Comparison of ENCODE assay signal across 42 mouse cellular contexts in the genomic region with DNA sequence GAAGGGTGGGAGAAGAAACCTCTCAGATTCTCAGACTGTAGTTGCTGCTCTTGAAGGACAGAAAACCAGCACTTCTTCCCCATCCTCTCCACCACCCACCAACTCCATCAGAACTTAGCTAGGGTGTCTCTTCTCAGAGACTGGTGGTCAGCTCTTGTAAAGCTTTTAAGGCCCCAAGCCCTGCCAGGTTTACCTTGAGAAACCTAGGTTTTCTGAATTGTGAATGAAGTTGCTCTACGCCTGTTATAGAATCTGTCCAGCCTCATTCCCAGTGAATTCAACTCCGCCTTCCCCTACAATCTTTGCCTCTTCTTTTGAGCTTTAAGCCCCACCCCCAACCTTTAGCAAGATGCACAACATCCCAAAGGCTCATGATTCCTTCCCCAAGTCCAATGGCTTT. TPM values are rescaled to one million over a fixed set of nuclear protein-coding genes. Genes with fewer than 3 reads are reported as not detected.
DNase-seq lines count a peak whose midpoint lies in the region; ATAC-seq lines count a peak whose summit lies in the region.
"Had no signal": no experiment of that assay in that cellular context is flagged by ENCODE, and none has a peak within 500 bp of the region (broad histone marks: within the 10 kb centered on the region; RNA-seq: fewer than 3 reads in every experiment).

No protein-coding gene starts in this region.

- intact Hi-C loops in gastrocnemius, postnatal 14 days (cut with DNase I; ENCODE audit: low total_unique reads) = no loop called here

- no peaks in the 10 kb centered on the region for H3K9me3 ChIP-seq in kidney, embryonic 14.5 days (ENCODE audit: control insufficient read depth, low read length)
- no peaks in the 10 kb centered on the region for H3K9me3 ChIP-seq in neural tube, embryonic 12.5 days
- H3K9me3 ChIP-seq in neural tube, embryonic 15.5 days (replicated peaks) = no peaks in the 10 kb centered on the region
- H3K9me3 ChIP-seq: embryonic facial prominence, embryonic 15.5 days; forebrain, embryonic 12.5 days; heart, embryonic 13.5 days; liver, embryonic 13.5 days had no signal

- peak overlapping the region; percentile 6; the same call in 1 of the 2 replicates for H3K4me3 ChIP-seq in kidney, embryonic 14.5 days (ENCODE audit: low read length)
- H3K4me3 ChIP-seq in neural tube, embryonic 12.5 days = no peak overlapping the region
- H3K4me3 ChIP-seq in neural tube, embryonic 15.5 days (replicated peaks) = no peak overlapping the region
- H3K4me3 ChIP-seq: embryonic facial prominence, embryonic 15.5 days; forebrain, embryonic 12.5 days; heart, embryonic 13.5 days; liver, embryonic 13.5 days had no signal

- ATAC-seq in kidney, embryonic 14.5 days (ENCODE audit: low FRiP score, low TSS enrichment) = no peak
- no peak for ATAC-seq in neural tube, embryonic 12.5 days (ENCODE audit: low FRiP score, low read depth)
- ATAC-seq in neural tube, embryonic 15.5 days (ENCODE audit: low FRiP score) = no peak
- no peak for ATAC-seq in megakaryocyte, adult 5-6 weeks (ENCODE audit: poor library complexity, severe bottlenecking)
- no peak for ATAC-seq in megakaryocyte progenitor cell, adult 5-6 weeks (replicated peaks; ENCODE audit: poor library complexity)
- ATAC-seq: forebrain, postnatal 0 days; hindbrain, embryonic 16.5 days; intestine, embryonic 16.5 days; lung, postnatal 0 days; midbrain, embryonic 16.5 days had no signal

- WGBS in kidney, embryonic 14.5 days = 34% methylated on average over 2 of the region's 2 CpGs
- WGBS in neural tube, embryonic 12.5 days = 13% methylated on average over 2 of the region's 2 CpGs
- WGBS in neural tube, embryonic 15.5 days = 21% methylated on average over 2 of the region's 2 CpGs

- H3K36me3 ChIP-seq in kidney, embryonic 14.5 days (ENCODE audit: control insufficient read depth, insufficient read depth, low read length) = no peaks in the 10 kb centered on the region
- H3K36me3 ChIP-seq in neural tube, embryonic 12.5 days = no peaks in the 10 kb centered on the region
- H3K36me3 ChIP-seq in neural tube, embryonic 15.5 days = no peaks in the 10 kb centered on the region
- H3K36me3 ChIP-seq: embryonic facial prominence, embryonic 15.5 days; forebrain, embryonic 12.5 days; heart, embryonic 13.5 days; liver, embryonic 13.5 days had no signal

- peaks cover 34% of the 10 kb centered on the region for H3K4me1 ChIP-seq in kidney, embryonic 14.5 days (ENCODE audit: control insufficient read depth, insufficient read depth, low read length)
- H3K4me1 ChIP-seq in neural tube, embryonic 12.5 days = peaks cover 19% of the 10 kb centered on the region
- peaks cover 21% of the 10 kb centered on the region for H3K4me1 ChIP-seq in neural tube, embryonic 15.5 days

- peak overlapping the region; percentile 10 for H3K4me2 ChIP-seq in kidney, embryonic 14.5 days (replicated peaks; ENCODE audit: low read depth, low read length)
- H3K4me2 ChIP-seq in neural tube, embryonic 12.5 days (replicated peaks) = peak overlapping the region; percentile 42
- H3K4me2 ChIP-seq in neural tube, embryonic 15.5 days = no peak overlapping the region
- H3K4me2 ChIP-seq: embryonic facial prominence, embryonic 15.5 days; forebrain, embryonic 12.5 days; heart, embryonic 13.5 days; liver, embryonic 13.5 days had no signal

- peaks cover 41% of the 10 kb centered on the region for H3K27me3 ChIP-seq in kidney, embryonic 14.5 days (ENCODE audit: control insufficient read depth, insufficient read depth, low read length)
- peaks cover 99% of the 10 kb centered on the region for H3K27me3 ChIP-seq in neural tube, embryonic 12.5 days (replicated peaks)
- peaks cover 99% of the 10 kb centered on the region for H3K27me3 ChIP-seq in neural tube, embryonic 15.5 days (replicated peaks)
- H3K27me3 ChIP-seq: CH12.LX had no signal

- peak overlapping the region; percentile 77; the same call in 1 of the 2 replicates for H3K27ac ChIP-seq in kidney, embryonic 14.5 days (ENCODE audit: low read depth, low read length)
- H3K27ac ChIP-seq in neural tube, embryonic 12.5 days = no peak overlapping the region
- no peak overlapping the region for H3K27ac ChIP-seq in neural tube, embryonic 15.5 days (replicated peaks)
- H3K27ac ChIP-seq: embryonic facial prominence, embryonic 15.5 days; forebrain, embryonic 12.5 days; heart, embryonic 13.5 days; liver, embryonic 13.5 days; stomach, postnatal 0 days had no signal

- DNase-seq in gastrocnemius, postnatal 10 days = peak; percentile 1
- no peak for DNase-seq in gastrocnemius, postnatal 14 days
- DNase-seq in kidney, adult 9 months = no peak
- DNase-seq: adrenal gland, adult 8-10 months; cerebellum, adult 2 months; cerebellum, postnatal 14 days; forebrain, postnatal 0 days; heart, postnatal 10 days; layer of hippocampus, postnatal 36 days; left cerebral cortex, postnatal 4 days; liver, embryonic 13.5 days; lung, adult 18-20 months; lung, postnatal 4 days; retina, postnatal 1 day; right cerebral cortex, postnatal 14 days; spleen, adult 18-20 months; thymus, adult 18-20 months; thymus, postnatal 36 days had no signal

- no peak overlapping the region for H3K9ac ChIP-seq in kidney, embryonic 14.5 days (ENCODE audit: low read depth, low read length)
- no peak overlapping the region for H3K9ac ChIP-seq in neural tube, embryonic 12.5 days
- no peak overlapping the region for H3K9ac ChIP-seq in neural tube, embryonic 15.5 days (replicated peaks)
- H3K9ac ChIP-seq: embryonic facial prominence, embryonic 15.5 days; forebrain, embryonic 12.5 days; forebrain, postnatal 0 days; heart, embryonic 13.5 days; liver, embryonic 13.5 days had no signal

RNA-seq across cellular contexts. Expression of gene Hoxd11, which starts 2.3 kb away (rescaled TPM):
- total RNA-seq in gastrocnemius, postnatal 10 days (2021) = under 1 TPM; 0.23 to 0.56 TPM
- under 1 TPM in 1 of 2 experiments, not detected in 1; 0.29 TPM for total RNA-seq in gastrocnemius, postnatal 14 days (2021)
- polyA plus RNA-seq in kidney, embryonic 14.5 days (2014; fragmentation: Nextera tagmentation; extraction: Ambion mirVana) = 54.5 and 56.2 TPM in 2 replicates
- 19.1 and 25.2 TPM in 2 replicates for polyA plus RNA-seq in neural tube, embryonic 12.5 days (2016; fragmentation: Nextera tagmentation; extraction: Ambion mirVana)
- polyA plus RNA-seq in neural tube, embryonic 15.5 days (2015; fragmentation: Nextera tagmentation; extraction: Ambion mirVana) = 4.1 and 9.2 TPM in 2 replicates
- not detected in 2 replicates for total RNA-seq in megakaryocyte, adult 5-6 weeks (2015)
- not detected in 2 replicates for total RNA-seq in megakaryocyte, adult 5-6 weeks (2017)
- total RNA-seq in megakaryocyte progenitor cell, adult 5-6 weeks (2015) = not detected in 2 replicates
- not detected in 2 replicates for total RNA-seq in megakaryocyte progenitor cell, adult 5-6 weeks (2017)
- total RNA-seq: adrenal gland, adult 8-10 months; CH12.LX; forebrain, postnatal 0 days; gastrocnemius, adult 8-10 months; granulocyte monocyte progenitor cell, adult 5-6 weeks; heart, postnatal 10 days; hematopoietic stem cell, adult 5-6 weeks; layer of hippocampus, postnatal 36 days; left cerebral cortex, postnatal 4 days had no signal
- polyA plus RNA-seq: C2C12; cerebellum, adult 2 months; cortical plate, adult 2 months; embryonic facial prominence, embryonic 15.5 days; forebrain, embryonic 12.5 days; forebrain, postnatal 0 days; heart, embryonic 13.5 days; hindbrain, embryonic 16.5 days; large intestine, adult 2 months; liver, embryonic 13.5 days; lung, postnatal 0 days; midbrain, embryonic 16.5 days; stomach, postnatal 0 days had no signal

RNA-seq across cellular contexts. Expression of gene Hoxd12, which starts 2.3 kb away (rescaled TPM):
- total RNA-seq in gastrocnemius, postnatal 10 days (2021) = not detected
- total RNA-seq in gastrocnemius, postnatal 14 days (2021) = not detected
- polyA plus RNA-seq in kidney, embryonic 14.5 days (2014; fragmentation: Nextera tagmentation; extraction: Ambion mirVana) = 6.2 and 7.2 TPM in 2 replicates
- polyA plus RNA-seq in neural tube, embryonic 12.5 days (2016; fragmentation: Nextera tagmentation; extraction: Ambion mirVana) = 4.1 and 8.0 TPM in 2 replicates
- polyA plus RNA-seq in neural tube, embryonic 15.5 days (2015; fragmentation: Nextera tagmentation; extraction: Ambion mirVana) = 0.38 and 0.43 TPM in 2 replicates
- not detected in 2 replicates for total RNA-seq in megakaryocyte, adult 5-6 weeks (2015)
- not detected in 2 replicates for total RNA-seq in megakaryocyte, adult 5-6 weeks (2017)
- not detected in 2 replicates for total RNA-seq in megakaryocyte progenitor cell, adult 5-6 weeks (2015)
- total RNA-seq in megakaryocyte progenitor cell, adult 5-6 weeks (2017) = not detected in 2 replicates
- total RNA-seq: adrenal gland, adult 8-10 months; adrenal gland, postnatal 4 days; CH12.LX; ES-E14; forebrain, postnatal 0 days; gastrocnemius, adult 8-10 months; granulocyte monocyte progenitor cell, adult 5-6 weeks; heart, postnatal 10 days; hematopoietic stem cell, adult 5-6 weeks; layer of hippocampus, postnatal 36 days; left cerebral cortex, postnatal 4 days had no signal
- polyA plus RNA-seq: C2C12; cerebellum, adult 2 months; cortical plate, adult 2 months; embryonic facial prominence, embryonic 15.5 days; forebrain, embryonic 12.5 days; forebrain, postnatal 0 days; heart, embryonic 13.5 days; hindbrain, embryonic 16.5 days; large intestine, adult 2 months; liver, embryonic 13.5 days; lung, postnatal 0 days; midbrain, embryonic 16.5 days; neural tube, embryonic 14.5 days; stomach, postnatal 0 days had no signal

RNA-seq across cellular contexts. Expression of gene Hoxd13, which starts 9.0 kb away (rescaled TPM):
- total RNA-seq in gastrocnemius, postnatal 10 days (2021) = not detected
- not detected for total RNA-seq in gastrocnemius, postnatal 14 days (2021)
- polyA plus RNA-seq in kidney, embryonic 14.5 days (2014; fragmentation: Nextera tagmentation; extraction: Ambion mirVana) = 0.17 and 0.22 TPM in 2 replicates
- 0.57 and 2.5 TPM in 2 replicates for polyA plus RNA-seq in neural tube, embryonic 12.5 days (2016; fragmentation: Nextera tagmentation; extraction: Ambion mirVana)
- polyA plus RNA-seq in neural tube, embryonic 15.5 days (2015; fragmentation: Nextera tagmentation; extraction: Ambion mirVana) = 0.14 and 0.20 TPM in 2 replicates
- total RNA-seq in megakaryocyte, adult 5-6 weeks (2015) = not detected in 2 replicates
- total RNA-seq in megakaryocyte, adult 5-6 weeks (2017) = not detected in 2 replicates
- total RNA-seq in megakaryocyte progenitor cell, adult 5-6 weeks (2015) = not detected in 2 replicates
- not detected in 2 replicates for total RNA-seq in megakaryocyte progenitor cell, adult 5-6 weeks (2017)
- total RNA-seq: adrenal gland, adult 8-10 months; adrenal gland, postnatal 4 days; CH12.LX; forebrain, postnatal 0 days; gastrocnemius, adult 8-10 months; granulocyte monocyte progenitor cell, adult 5-6 weeks; heart, postnatal 10 days; hematopoietic stem cell, adult 5-6 weeks; layer of hippocampus, postnatal 36 days; left cerebral cortex, postnatal 4 days had no signal
- polyA plus RNA-seq: C2C12; cortical plate, adult 2 months; embryonic facial prominence, embryonic 15.5 days; forebrain, embryonic 12.5 days; forebrain, postnatal 0 days; heart, embryonic 13.5 days; hindbrain, embryonic 16.5 days; kidney, postnatal 0 days; large intestine, adult 2 months; liver, embryonic 13.5 days; lung, postnatal 0 days; midbrain, embryonic 16.5 days; neural tube, embryonic 14.5 days; stomach, postnatal 0 days had no signal

RNA-seq across cellular contexts. Expression of gene Hoxd10, which starts 14.6 kb away (rescaled TPM):
- 1 to 10 TPM; 3.9 to 4.5 TPM for total RNA-seq in gastrocnemius, postnatal 10 days (2021)
- 1 to 10 TPM; 4.4 to 4.5 TPM for total RNA-seq in gastrocnemius, postnatal 14 days (2021)
- 45.1 and 45.9 TPM in 2 replicates for polyA plus RNA-seq in kidney, embryonic 14.5 days (2014; fragmentation: Nextera tagmentation; extraction: Ambion mirVana)
- 48.9 and 49.0 TPM in 2 replicates for polyA plus RNA-seq in neural tube, embryonic 12.5 days (2016; fragmentation: Nextera tagmentation; extraction: Ambion mirVana)
- 61.8 and 83.6 TPM in 2 replicates for polyA plus RNA-seq in neural tube, embryonic 15.5 days (2015; fragmentation: Nextera tagmentation; extraction: Ambion mirVana)
- not detected in 2 replicates for total RNA-seq in megakaryocyte, adult 5-6 weeks (2015)
- not detected in 2 replicates for total RNA-seq in megakaryocyte, adult 5-6 weeks (2017)
- total RNA-seq in megakaryocyte progenitor cell, adult 5-6 weeks (2015) = not detected in 2 replicates
- total RNA-seq in megakaryocyte progenitor cell, adult 5-6 weeks (2017) = not detected in 2 replicates
- total RNA-seq: adrenal gland, adult 8-10 months; CH12.LX; forebrain, postnatal 0 days; granulocyte monocyte progenitor cell, adult 5-6 weeks; heart, postnatal 10 days; hematopoietic stem cell, adult 5-6 weeks; layer of hippocampus, postnatal 36 days; left cerebral cortex, postnatal 4 days had no signal
- polyA plus RNA-seq: C2C12; cerebellum, adult 2 months; cortical plate, adult 2 months; forebrain, embryonic 12.5 days; forebrain, postnatal 0 days; hindbrain, embryonic 16.5 days; large intestine, adult 2 months; liver, embryonic 13.5 days; midbrain, embryonic 16.5 days; stomach, postnatal 0 days had no signal

RNA-seq across cellular contexts. Expression of gene Evx2, which starts 17.7 kb away (rescaled TPM):
- under 1 TPM in 1 of 2 experiments, not detected in 1; 0.07 TPM for total RNA-seq in gastrocnemius, postnatal 10 days (2021)
- total RNA-seq in gastrocnemius, postnatal 14 days (2021) = not detected
- not detected in 2 replicates for polyA plus RNA-seq in kidney, embryonic 14.5 days (2014; fragmentation: Nextera tagmentation; extraction: Ambion mirVana)
- 1.1 and 1.2 TPM in 2 replicates for polyA plus RNA-seq in neural tube, embryonic 12.5 days (2016; fragmentation: Nextera tagmentation; extraction: Ambion mirVana)
- polyA plus RNA-seq in neural tube, embryonic 15.5 days (2015; fragmentation: Nextera tagmentation; extraction: Ambion mirVana) = 0.23 and 0.42 TPM in 2 replicates
- total RNA-seq in megakaryocyte, adult 5-6 weeks (2015) = not detected in 2 replicates
- total RNA-seq in megakaryocyte, adult 5-6 weeks (2017) = not detected in 2 replicates
- not detected in 2 replicates for total RNA-seq in megakaryocyte progenitor cell, adult 5-6 weeks (2015)
- total RNA-seq in megakaryocyte progenitor cell, adult 5-6 weeks (2017) = not detected in 2 replicates
- total RNA-seq: adrenal gland, adult 8-10 months; adrenal gland, postnatal 4 days; CH12.LX; ES-E14; forebrain, postnatal 0 days; gastrocnemius, adult 8-10 months; granulocyte monocyte progenitor cell, adult 5-6 weeks; heart, postnatal 10 days; hematopoietic stem cell, adult 5-6 weeks; layer of hippocampus, postnatal 36 days; left cerebral cortex, postnatal 4 days had no signal
- polyA plus RNA-seq: C2C12; cortical plate, adult 2 months; embryonic facial prominence, embryonic 15.5 days; forebrain, embryonic 12.5 days; forebrain, postnatal 0 days; heart, embryonic 13.5 days; large intestine, adult 2 months; liver, embryonic 13.5 days; lung, postnatal 0 days; stomach, postnatal 0 days had no signal
